Mouse (Mus musculus) forebrain, embryonic 13.5 days (tissue): ENCODE results near the gene Gm11027. TPM values are rescaled to one million over a fixed set of nuclear protein-coding genes. Genes with fewer than 3 reads are reported as not detected.
A peak's percentile ranks its signal among the peaks of the same experiment; 100 is the strongest.

Experiments used
- ATAC-seq: fragments of 200-750 bp; cut with Nextera tagmentation; 2 replicates; pipeline ENCODE4 v1.8.0; 2017
- H3K27ac ChIP-seq: fragments of 300-500 bp; sonication (generic); 2 replicates; pipeline ENCODE4 v1.5.1; 2015; ENCODE audit warnings: inconsistent platforms, mild to moderate bottlenecking, moderate library complexity
- H3K27me3 ChIP-seq: fragments of 300-500 bp; sonication (generic); 2 replicates; pipeline ENCODE4 v1.6.1; 2015; ENCODE audit warnings: mild to moderate bottlenecking, inconsistent platforms
- H3K36me3 ChIP-seq: fragments of 300-500 bp; sonication (generic); 2 replicates; pipeline ENCODE4 v1.6.1; 2015; ENCODE audit warnings: mild to moderate bottlenecking, inconsistent platforms; ENCODE audit not compliant: poor library complexity, severe bottlenecking
- H3K4me1 ChIP-seq: fragments of 300-500 bp; sonication (generic); 2 replicates; pipeline ENCODE4 v1.6.1; 2015; ENCODE audit warnings: inconsistent platforms
- H3K4me2 ChIP-seq: fragments of 300-500 bp; sonication (generic); 2 replicates; pipeline ENCODE4 v1.6.1; 2015; ENCODE audit warnings: inconsistent platforms, mild to moderate bottlenecking, moderate library complexity
- H3K4me3 ChIP-seq: fragments of 300-500 bp; sonication (generic); 2 replicates; pipeline ENCODE4 v1.5.1; 2015; ENCODE audit warnings: mild to moderate bottlenecking, inconsistent platforms
- H3K9ac ChIP-seq: fragments of 300-500 bp; sonication (generic); 2 replicates; pipeline ENCODE4 v1.6.1; 2015; ENCODE audit warnings: mild to moderate bottlenecking, inconsistent platforms
- H3K9me3 ChIP-seq: fragments of 300-500 bp; sonication (generic); replicated peaks from 2 replicates; pipeline ENCODE4 v1.6.1; 2016; ENCODE audit warnings: inconsistent platforms
- WGBS: fragments of 180-500 bp; shearing (Covaris S2); methylation state at CpG from one replicate; pipeline ENCODE4 v1.1.7; 2015; 5-methylcytosine and 5-hydroxymethylcytosine counted together
- polyA plus RNA-seq: library from polyadenylated mRNA; unstranded; fragments of >200 nt; fragmentation: Nextera tagmentation; extraction: Ambion mirVana; gene quantifications from 2 replicates; pipeline ENCODE4 v1.2.1, GENCODE M21; 2015

Gm11027 gene
- polyA plus RNA-seq, 1 experiment from 2014 or later = not detected

- Histone ChIP-seq H3K4me2 (peak within 1 kb of the TSS; percentile 72), H3K36me3 (no peaks in the 10 kb centered on the region), H3K4me3 (peak within 1 kb of the TSS; percentile 61), H3K4me1 (peaks cover 3% of the 10 kb centered on the region; the same call in 1 of the 2 replicates), H3K27me3 (no peaks in the 10 kb centered on the region), H3K9ac (peak within 1 kb of the TSS; percentile 78), H3K27ac (peak within 1 kb of the TSS; percentile 65), H3K9me3 (no peaks in the 10 kb centered on the region)
- peak; percentile 99 for ATAC-seq
- WGBS = 2% methylated on average over 47 of the region's 47 CpGs
Measured at GRCm38 (mm10) chr12:116262555-116263341, 12.4 kb upstream of the Gm11027 start, which contains the start of gene Wdr60. Gene Wdr60 (minus strand): TSS chr12:116263022.

- ATAC-seq = no peak
- Histone ChIP-seq H3K36me3 (no peaks in the 10 kb centered on the region), H3K9me3 (no peaks in the 10 kb centered on the region), H3K4me3 (no peak overlapping the region), H3K9ac (no peak overlapping the region), H3K27ac (no peak overlapping the region), H3K4me2 (no peak overlapping the region), H3K27me3 (no peaks in the 10 kb centered on the region), H3K4me1 (peaks cover 3% of the 10 kb centered on the region; the same call in 1 of the 2 replicates)
- WGBS = 88% methylated on average over 2 of the region's 2 CpGs
Measured at GRCm38 (mm10) chr12:116264756-116265155, 10.4 kb upstream of the Gm11027 start.

- no peak overlapping the region for H3K9ac ChIP-seq
- H3K9me3 ChIP-seq = no peaks in the 10 kb centered on the region
- no peak overlapping the region for H3K27ac ChIP-seq
- ATAC-seq = no peak
- peaks cover 3% of the 10 kb centered on the region; the same call in 1 of the 2 replicates for H3K4me1 ChIP-seq
- H3K36me3 ChIP-seq = no peaks in the 10 kb centered on the region
- H3K4me3 ChIP-seq = no peak overlapping the region
- WGBS = 89% methylated on average over 2 of the region's 2 CpGs
- no peak overlapping the region for H3K4me2 ChIP-seq
- H3K27me3 ChIP-seq = no peaks in the 10 kb centered on the region
Measured at GRCm38 (mm10) chr12:116265275-116265674, 9.9 kb upstream of the Gm11027 start.

- Histone ChIP-seq H3K4me2 (no peak overlapping the region), H3K9ac (no peak overlapping the region), H3K27me3 (no peaks in the 10 kb centered on the region), H3K4me3 (no peak overlapping the region), H3K36me3 (no peaks in the 10 kb centered on the region), H3K4me1 (no peaks in the 10 kb centered on the region), H3K9me3 (no peaks in the 10 kb centered on the region), H3K27ac (no peak overlapping the region)
- 86% methylated on average over 5 of the region's 5 CpGs for WGBS
- no peak for ATAC-seq
Measured at GRCm38 (mm10) chr12:116269450-116269849, 5.7 kb upstream of the Gm11027 start.

DNA sequence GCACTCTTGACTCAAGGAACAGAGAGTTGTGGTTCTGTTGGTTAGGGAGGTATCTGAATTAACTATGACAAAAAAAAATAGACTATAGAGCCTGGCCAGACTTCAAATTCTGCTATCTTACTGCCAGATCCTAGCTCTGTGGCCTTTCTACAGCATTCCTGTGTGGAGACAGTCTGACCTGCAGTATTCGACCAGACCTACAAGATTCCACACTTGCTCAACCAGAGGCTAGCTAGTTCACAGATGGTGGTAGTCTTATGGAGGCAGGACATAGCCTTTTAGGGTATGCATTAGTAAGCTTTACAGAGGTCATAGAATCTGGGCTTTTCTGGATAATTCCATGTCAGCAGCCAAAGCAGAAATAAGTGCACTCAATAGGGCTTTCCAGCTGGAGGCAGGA lies 4.6 kb upstream of the Gm11027 start:
- Histone ChIP-seq H3K4me3 (no peak overlapping the region), H3K27me3 (no peaks in the 10 kb centered on the region), H3K9me3 (no peaks in the 10 kb centered on the region), H3K36me3 (no peaks in the 10 kb centered on the region), H3K27ac (no peak overlapping the region), H3K9ac (no peak overlapping the region), H3K4me1 (no peaks in the 10 kb centered on the region), H3K4me2 (no peak overlapping the region)
- ATAC-seq = no peak
- WGBS = 79% methylated on average over 1 of the region's 1 CpGs

- Histone ChIP-seq H3K4me2 (no peak overlapping the region), H3K4me3 (no peak overlapping the region), H3K9ac (no peak overlapping the region), H3K4me1 (no peaks in the 10 kb centered on the region), H3K36me3 (no peaks in the 10 kb centered on the region), H3K9me3 (no peaks in the 10 kb centered on the region), H3K27me3 (no peaks in the 10 kb centered on the region), H3K27ac (no peak overlapping the region)
- ATAC-seq = no peak
- 97% methylated on average over 2 of the region's 2 CpGs for WGBS
Measured at GRCm38 (mm10) chr12:116271071-116271470, 4.1 kb upstream of the Gm11027 start.

GRCm38 (mm10) chr12:116273733-116274132 lies 1.5 kb upstream of the Gm11027 start:
- 51% methylated on average over 1 of the region's 1 CpGs for WGBS
- no peaks in the 10 kb centered on the region for H3K4me1 ChIP-seq

DNA sequence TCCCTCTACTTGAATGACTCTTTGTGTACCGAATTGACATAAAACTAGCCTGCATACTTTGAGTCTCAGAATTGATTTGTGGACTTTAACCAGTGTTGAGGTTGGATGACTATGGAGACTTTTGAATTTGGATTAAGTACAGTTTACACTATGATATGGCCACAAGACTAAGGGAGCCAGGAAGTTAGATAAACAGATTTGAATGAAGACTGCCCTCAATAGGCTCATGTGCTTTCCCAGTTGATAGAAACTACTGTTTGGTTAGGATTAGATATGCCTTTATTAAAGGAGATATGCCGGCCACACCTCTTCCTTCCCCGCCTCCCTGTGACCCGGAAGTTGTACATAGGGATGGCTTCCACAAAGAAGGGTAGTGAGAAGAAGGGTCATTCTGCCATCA lies 445 bp downstream of the Gm11027 start:
- no peak overlapping the region for H3K4me3 ChIP-seq
- WGBS = 92% methylated on average over 4 of the region's 4 CpGs
- no peaks in the 10 kb centered on the region for H3K27me3 ChIP-seq
- H3K9me3 ChIP-seq = no peaks in the 10 kb centered on the region
- H3K4me2 ChIP-seq = no peak overlapping the region
- ATAC-seq = no peak
- no peak overlapping the region for H3K27ac ChIP-seq
- no peaks in the 10 kb centered on the region for H3K36me3 ChIP-seq
- H3K9ac ChIP-seq = no peak overlapping the region
- H3K4me1 ChIP-seq = peaks cover 5% of the 10 kb centered on the region

More at GRCm38 (mm10) chr12:116273733-116274132, 1.5 kb upstream of the Gm11027 start:
- ATAC-seq = no peak
- Histone ChIP-seq H3K4me2 (no peak overlapping the region), H3K4me3 (no peak overlapping the region), H3K9me3 (no peaks in the 10 kb centered on the region), H3K36me3 (no peaks in the 10 kb centered on the region), H3K27ac (no peak overlapping the region), H3K9ac (no peak overlapping the region), H3K27me3 (no peaks in the 10 kb centered on the region)

GRCm38 (mm10) chr12:116276961-116277360 lies 1.8 kb downstream of the Gm11027 start:
- Histone ChIP-seq H3K4me3 (no peak overlapping the region), H3K36me3 (no peaks in the 10 kb centered on the region), H3K27me3 (no peaks in the 10 kb centered on the region), H3K4me2 (no peak overlapping the region), H3K9ac (no peak overlapping the region), H3K9me3 (no peaks in the 10 kb centered on the region), H3K4me1 (peaks cover 9% of the 10 kb centered on the region), H3K27ac (no peak overlapping the region)
- WGBS = 83% methylated on average over 2 of the region's 2 CpGs
- no peak for ATAC-seq

- no peak overlapping the region for H3K27ac ChIP-seq
- H3K27me3 ChIP-seq = no peaks in the 10 kb centered on the region
- H3K36me3 ChIP-seq = no peaks in the 10 kb centered on the region
- WGBS = 90% methylated on average over 1 of the region's 1 CpGs
- H3K9ac ChIP-seq = no peak overlapping the region
- no peak for ATAC-seq
- H3K4me2 ChIP-seq = no peak overlapping the region
- no peak overlapping the region for H3K4me3 ChIP-seq
- peaks cover 16% of the 10 kb centered on the region for H3K4me1 ChIP-seq
- no peaks in the 10 kb centered on the region for H3K9me3 ChIP-seq
Measured at GRCm38 (mm10) chr12:116278541-116278940, 3.4 kb downstream of the Gm11027 start.

- Histone ChIP-seq H3K36me3 (no peaks in the 10 kb centered on the region), H3K9me3 (no peaks in the 10 kb centered on the region), H3K4me1 (peaks cover 16% of the 10 kb centered on the region), H3K27me3 (no peaks in the 10 kb centered on the region), H3K4me3 (no peak overlapping the region), H3K4me2 (no peak overlapping the region), H3K27ac (no peak overlapping the region), H3K9ac (no peak overlapping the region)
- no peak for ATAC-seq
- WGBS = 96% methylated on average over 2 of the region's 2 CpGs
Measured at GRCm38 (mm10) chr12:116279181-116279580, 4.0 kb downstream of the Gm11027 start.

DNA sequence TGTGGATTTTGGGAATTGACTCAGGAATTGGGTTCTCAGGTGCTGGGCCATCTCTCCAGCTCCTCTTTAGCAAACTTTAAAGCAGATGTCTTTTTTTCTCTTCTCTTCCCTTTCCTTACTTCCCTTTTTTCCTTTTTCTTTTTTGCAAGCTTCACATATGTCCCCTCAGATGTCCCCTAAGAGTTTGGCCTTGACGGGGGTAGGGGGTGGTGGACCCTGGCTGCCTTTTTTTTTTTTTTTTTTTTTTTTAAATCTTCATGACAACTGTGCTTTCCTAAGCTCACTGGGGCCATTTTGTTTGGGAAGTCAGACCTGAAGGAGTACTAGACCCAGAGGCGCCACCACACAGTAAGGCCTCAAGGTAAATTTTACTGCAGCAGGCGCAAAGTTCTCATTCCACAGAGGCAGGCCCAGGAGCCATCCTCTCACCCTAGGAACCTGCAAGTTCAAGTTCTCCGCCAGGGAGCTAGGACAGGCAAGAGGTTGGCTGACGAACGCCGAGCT lies 5.0 kb downstream of the Gm11027 start:
- Histone ChIP-seq H3K4me3 (peak overlapping the region; percentile 79), H3K4me1 (peaks cover 16% of the 10 kb centered on the region), H3K9me3 (no peaks in the 10 kb centered on the region), H3K36me3 (no peaks in the 10 kb centered on the region), H3K27me3 (no peaks in the 10 kb centered on the region), H3K4me2 (peak overlapping the region; percentile 99), H3K9ac (peak overlapping the region; percentile 89), H3K27ac (peak overlapping the region; percentile 97)
- 1% methylated on average over 7 of the region's 7 CpGs for WGBS
- no peak for ATAC-seq
